Comparison of ENCODE assay signal across 22 mouse cellular contexts in genomic region chr15:100301556-100301955, GRCm38 (mm10). TPM values are rescaled to one million over a fixed set of nuclear protein-coding genes. Genes with fewer than 3 reads are reported as not detected.
DNase-seq lines count a peak whose midpoint lies in the region; ATAC-seq and TF ChIP-seq lines count a peak whose summit lies in the region.
"Had no signal": no experiment of that assay in that cellular context is flagged by ENCODE, and none has a peak within 500 bp of the region (broad histone marks: within the 10 kb centered on the region; RNA-seq: fewer than 3 reads in every experiment).

No protein-coding gene starts in this region.

- no peak overlapping the region for H3K9ac ChIP-seq in CH12.LX (ENCODE audit: insufficient read depth, low read depth)
- no peak overlapping the region for H3K9ac ChIP-seq in heart, embryonic 12.5 days
- H3K9ac ChIP-seq: heart, embryonic 15.5 days; intestine, embryonic 15.5 days; limb, embryonic 15.5 days; liver, postnatal 0 days; midbrain, embryonic 13.5 days had no signal

- TF ChIP-seq RAD21 in CH12.LX (IDR thresholded peaks at IDR 0.05; ENCODE audit: low read depth, low read length): no peak

- H3K4me2 ChIP-seq in CH12.LX (ENCODE audit: insufficient read depth, low read depth, poor library complexity, severe bottlenecking): no peak overlapping the region
- H3K4me2 ChIP-seq in heart, embryonic 12.5 days: no peak overlapping the region
- H3K4me2 ChIP-seq: heart, embryonic 15.5 days; intestine, embryonic 15.5 days; limb, embryonic 15.5 days; midbrain, embryonic 13.5 days had no signal

- TF ChIP-seq EP300 in CH12.LX (IDR thresholded peaks at IDR 0.05; ENCODE audit: low read length): no peak

- peak overlapping the region; percentile 10 for H3K4me3 ChIP-seq in cerebellum, adult 2 months (replicated peaks; ENCODE audit: insufficient read depth, low read depth, low read length)
- peak overlapping the region in 1 of 3 experiments; percentile 35 for H3K4me3 ChIP-seq in CH12.LX (replicated peaks in 1 of 3; ENCODE audit: low read depth in 2 of 3, low read length in 2 of 3, poor library complexity in 1 of 3)
- H3K4me3 ChIP-seq in brown adipose tissue, adult 24 weeks (ENCODE audit: insufficient read depth, low read depth, low read length): peak overlapping the region; percentile 54
- H3K4me3 ChIP-seq in heart, embryonic 12.5 days: no peak overlapping the region
- H3K4me3 ChIP-seq: heart, embryonic 15.5 days; intestine, embryonic 15.5 days; layer of hippocampus, adult 2 months; limb, embryonic 15.5 days; midbrain, embryonic 13.5 days had no signal

- dilution Hi-C loops in CH12.LX (cut with MboI; ENCODE audit: extremely low pct_ligation_motif_present, extremely low pct_unique_long_range_greater_than_20kb, low sequenced_read_pairs): no loop called here

- no peak for TF ChIP-seq CTCF in cerebellum, adult 2 months (IDR thresholded peaks at IDR 0.05; ENCODE audit: borderline replicate concordance, insufficient read depth, low read depth, low read length)
- no peak for TF ChIP-seq CTCF in CH12.LX (conservative IDR thresholded peaks at IDR 0.05 in 1 of 2, IDR thresholded peaks at IDR 0.05 in 1 of 2; ENCODE audit: low read depth in 2 of 2, low read length in 2 of 2)

- no peak for TF ChIP-seq POLR2A in cerebellum, adult 2 months (IDR thresholded peaks at IDR 0.05; ENCODE audit: borderline replicate concordance, insufficient read depth, low read length)
- no peak for TF ChIP-seq POLR2A in CH12.LX (IDR thresholded peaks at IDR 0.05; ENCODE audit: low read depth, low read length)

- ATAC-seq in heart, embryonic 12.5 days (ENCODE audit: insufficient number of reproducible peaks, low FRiP score): no peak
- ATAC-seq: forebrain, embryonic 14.5 days; intestine, embryonic 15.5 days; liver, postnatal 0 days; midbrain, embryonic 13.5 days had no signal

- no peaks in the 10 kb centered on the region for H3K79me2 ChIP-seq in CH12.LX (replicated peaks; ENCODE audit: control insufficient read depth, extremely low read depth, insufficient read depth, poor library complexity, severe bottlenecking)

- no peaks in the 10 kb centered on the region for H3K36me3 ChIP-seq in CH12.LX (replicated peaks in 1 of 2; ENCODE audit: control insufficient read depth in 1 of 2, insufficient read depth in 1 of 2, low read length in 1 of 2)
- no peaks in the 10 kb centered on the region for H3K36me3 ChIP-seq in heart, embryonic 12.5 days
- H3K36me3 ChIP-seq: heart, embryonic 15.5 days; intestine, embryonic 15.5 days; limb, embryonic 15.5 days; midbrain, embryonic 13.5 days had no signal

- no peak for DNase-seq in cerebellum, adult 2 months
- DNase-seq in cerebellum, postnatal 25 days: no peak
- DNase-seq in left cerebral cortex, postnatal 36 days (ENCODE audit: low spot score in 2 of 2): peak; percentile 18 to 33
- no peak for DNase-seq in left cerebral cortex, adult 11 months (ENCODE audit: low spot score)
- peak; percentile 31 for DNase-seq in CH12.LX (ENCODE audit: extremely low read depth)
- no peak for DNase-seq in urinary bladder, adult 18-20 months (ENCODE audit: low spot score in 2 of 2)
- DNase-seq: B cell, adult 2 months; cerebellum, adult 9-10 months; liver, postnatal 0 days had no signal

- H3K27me3 ChIP-seq in cerebellum, adult 2 months (ENCODE audit: control insufficient read depth, insufficient read depth, low read length): no peaks in the 10 kb centered on the region
- H3K27me3 ChIP-seq in CH12.LX (replicated peaks): no peaks in the 10 kb centered on the region
- H3K27me3 ChIP-seq in heart, embryonic 12.5 days (replicated peaks): peaks cover 25% of the 10 kb centered on the region; the same call in 1 of the 2 replicates
- H3K27me3 ChIP-seq: intestine, embryonic 15.5 days; limb, embryonic 15.5 days; midbrain, embryonic 13.5 days had no signal

- WGBS in cerebellum, adult 2 months: 66% methylated on average over 15 of the region's 15 CpGs
- 76% methylated on average over 15 of the region's 15 CpGs for WGBS in heart, embryonic 12.5 days

- intact Hi-C loops in left cerebral cortex, postnatal 36 days (cut with DNase I): no loop called here

- H3K27ac ChIP-seq in cerebellum, adult 2 months (ENCODE audit: insufficient read depth, low read length): no peak overlapping the region
- H3K27ac ChIP-seq in CH12.LX (ENCODE audit: insufficient read depth, low read depth): no peak overlapping the region
- peak overlapping the region; percentile 71; the same call in 1 of the 2 replicates for H3K27ac ChIP-seq in brown adipose tissue, adult 24 weeks (replicated peaks; ENCODE audit: low read depth, low read length)
- H3K27ac ChIP-seq in heart, embryonic 12.5 days (ENCODE audit: poor library complexity, severe bottlenecking): no peak overlapping the region
- H3K27ac ChIP-seq: heart, embryonic 15.5 days; intestine, embryonic 15.5 days; layer of hippocampus, adult 2 months; limb, embryonic 15.5 days; midbrain, embryonic 13.5 days had no signal

- H3K4me1 ChIP-seq in cerebellum, adult 2 months (ENCODE audit: control insufficient read depth, insufficient read depth, low read length): no peaks in the 10 kb centered on the region; the same call in none of the 2 replicates
- H3K4me1 ChIP-seq in CH12.LX (ENCODE audit: control insufficient read depth in 1 of 2, insufficient read depth in 2 of 2): peaks cover 11 to 44% of the 10 kb centered on the region in 2 experiments
- peaks cover 4% of the 10 kb centered on the region; the same call in 1 of the 2 replicates for H3K4me1 ChIP-seq in brown adipose tissue, adult 24 weeks (ENCODE audit: control insufficient read depth, insufficient read depth, insufficient read length, low read length)
- 0 out of 2 replicates have a peak, but pooled peaks cover 5% of the 10 kb centered on the region for H3K4me1 ChIP-seq in heart, embryonic 12.5 days (replicated peaks)

- in situ Hi-C loops in CH12.LX (cut with MboI; ENCODE audit: low pct_ligation_motif_present, low pct_unique_long_range_greater_than_20kb, low sequenced_read_pairs): no loop called here

- H3K9me3 ChIP-seq in CH12.LX (replicated peaks; ENCODE audit: low read length): peaks cover 7% of the 10 kb centered on the region
- H3K9me3 ChIP-seq in heart, embryonic 12.5 days (replicated peaks): peaks cover 5% of the 10 kb centered on the region; the same call in 1 of the 2 replicates
- H3K9me3 ChIP-seq: heart, embryonic 15.5 days; intestine, embryonic 15.5 days; limb, embryonic 15.5 days; midbrain, embryonic 13.5 days had no signal

TF ChIP-seq in CH12.LX, 34 proteins besides CTCF, POLR2A, EP300 and RAD21:
- TF ChIP-seq USF1 (IDR thresholded peaks at IDR 0.05; ENCODE audit: low read depth, low read length) (no peak), NELFE (IDR thresholded peaks at IDR 0.05; ENCODE audit: low read depth, low read length) (no peak), POLR2AphosphoS2 (IDR thresholded peaks at IDR 0.05; ENCODE audit: low read depth, low read length) (no peak), MXI1 (IDR thresholded peaks at IDR 0.05; ENCODE audit: low read depth, low read length) (no peak), IRF4 (IDR thresholded peaks at IDR 0.05; ENCODE audit: low read depth, low read length) (no peak), RCOR1 (conservative IDR thresholded peaks at IDR 0.05; ENCODE audit: low read depth, low read length) (no peak), NRF1 (IDR thresholded peaks at IDR 0.05; ENCODE audit: low read depth, low read length) (no peak), CHD2 (IDR thresholded peaks at IDR 0.05; ENCODE audit: low read length) (no peak)

RNA-seq across cellular contexts. Expression of gene Mettl7a1, which starts 2.4 kb away (rescaled TPM):
- polyA plus RNA-seq in cerebellum, adult 2 months (2012; rRNA removed): 50.3 and 50.5 TPM in 2 replicates
- 10 to 100 TPM; 29.3 to 32.3 TPM for total RNA-seq in left cerebral cortex, postnatal 36 days (2021)
- total RNA-seq in CH12.LX (2012; rRNA removed) (5.8 and 6.5 TPM in 2 replicates), CH12.LX (2014; rRNA removed) (17.2 and 17.9 TPM in 2 replicates)
- 14.2 and 14.9 TPM in 2 replicates for polyA plus RNA-seq in CH12.LX (2012; ENCODE audit: insufficient read length, low read depth)
- polyA plus RNA-seq in brown adipose tissue, adult 24 weeks (2012; ENCODE audit: insufficient read depth, insufficient read length, missing spikeins): 231 and 236 TPM in 2 replicates
- 3.1 and 3.8 TPM in 2 replicates for polyA plus RNA-seq in heart, embryonic 12.5 days (2016; fragmentation: Nextera tagmentation; extraction: Ambion mirVana)

RNA-seq across cellular contexts. Expression of gene Tmprss12, which starts 20.9 kb away (rescaled TPM):
- polyA plus RNA-seq in cerebellum, adult 2 months (2012; rRNA removed): not detected in 2 replicates
- total RNA-seq in left cerebral cortex, postnatal 36 days (2021): not detected
- total RNA-seq in CH12.LX (2012; rRNA removed): not detected in 2 replicates
- total RNA-seq in CH12.LX (2014; rRNA removed): not detected in 2 replicates
- polyA plus RNA-seq in CH12.LX (2012; ENCODE audit: insufficient read length, low read depth): not detected in 2 replicates
- not detected in 2 replicates for polyA plus RNA-seq in brown adipose tissue, adult 24 weeks (2012; ENCODE audit: insufficient read depth, insufficient read length, missing spikeins)
- not detected in 2 replicates for polyA plus RNA-seq in heart, embryonic 12.5 days (2016; fragmentation: Nextera tagmentation; extraction: Ambion mirVana)
- total RNA-seq: gastrocnemius, adult 18-20 months; granulocyte monocyte progenitor cell, adult 5-6 weeks; layer of hippocampus, adult 2 months; left cerebral cortex, adult 8-10 months had no signal
- polyA plus RNA-seq: forebrain, embryonic 14.5 days; heart, embryonic 15.5 days; hindbrain, embryonic 11.5 days; intestine, embryonic 15.5 days; limb, embryonic 15.5 days; liver, postnatal 0 days; midbrain, embryonic 13.5 days; spleen, adult 2 months had no signal

RNA-seq across cellular contexts. Expression of gene Mettl7a3, which starts 33.2 kb away (rescaled TPM):
- 0.13 and 0.15 TPM in 2 replicates for polyA plus RNA-seq in cerebellum, adult 2 months (2012; rRNA removed)
- under 1 TPM in 1 of 2 experiments, not detected in 1; 0.27 TPM for total RNA-seq in left cerebral cortex, postnatal 36 days (2021)
- total RNA-seq in CH12.LX (2012; rRNA removed) (0.17 TPM in 1 of 2 replicates, not detected in the other), CH12.LX (2014; rRNA removed) (not detected in 2 replicates)
- polyA plus RNA-seq in CH12.LX (2012; ENCODE audit: insufficient read length, low read depth): 0.33 and 0.70 TPM in 2 replicates
- not detected in 2 replicates for polyA plus RNA-seq in brown adipose tissue, adult 24 weeks (2012; ENCODE audit: insufficient read depth, insufficient read length, missing spikeins)
- polyA plus RNA-seq in heart, embryonic 12.5 days (2016; fragmentation: Nextera tagmentation; extraction: Ambion mirVana): not detected in 2 replicates
- total RNA-seq: granulocyte monocyte progenitor cell, adult 5-6 weeks had no signal
- polyA plus RNA-seq: forebrain, embryonic 14.5 days; heart, embryonic 15.5 days; liver, postnatal 0 days; midbrain, embryonic 13.5 days had no signal

RNA-seq across cellular contexts. Expression of gene Methig1, which starts 51.4 kb away (rescaled TPM):
- not detected in 2 replicates for polyA plus RNA-seq in cerebellum, adult 2 months (2012; rRNA removed)
- not detected for total RNA-seq in left cerebral cortex, postnatal 36 days (2021)
- total RNA-seq in CH12.LX (2012; rRNA removed) (not detected in 2 replicates), CH12.LX (2014; rRNA removed) (not detected in 2 replicates)
- not detected in 2 replicates for polyA plus RNA-seq in CH12.LX (2012; ENCODE audit: insufficient read length, low read depth)
- not detected in 2 replicates for polyA plus RNA-seq in brown adipose tissue, adult 24 weeks (2012; ENCODE audit: insufficient read depth, insufficient read length, missing spikeins)
- not detected in 2 replicates for polyA plus RNA-seq in heart, embryonic 12.5 days (2016; fragmentation: Nextera tagmentation; extraction: Ambion mirVana)
- total RNA-seq: gastrocnemius, adult 18-20 months; granulocyte monocyte progenitor cell, adult 5-6 weeks; layer of hippocampus, adult 2 months had no signal
- polyA plus RNA-seq: forebrain, embryonic 14.5 days; heart, embryonic 15.5 days; limb, embryonic 15.5 days; midbrain, embryonic 13.5 days; spleen, adult 2 months had no signal

RNA-seq across cellular contexts. Expression of gene Mettl7a2, which starts 51.4 kb away (rescaled TPM):
- polyA plus RNA-seq in cerebellum, adult 2 months (2012; rRNA removed): not detected in 2 replicates
- under 1 TPM; 0.45 to 0.64 TPM for total RNA-seq in left cerebral cortex, postnatal 36 days (2021)
- total RNA-seq in CH12.LX (2012; rRNA removed) (not detected in 2 replicates), CH12.LX (2014; rRNA removed) (not detected in 2 replicates)
- polyA plus RNA-seq in CH12.LX (2012; ENCODE audit: insufficient read length, low read depth): not detected in 2 replicates
- polyA plus RNA-seq in brown adipose tissue, adult 24 weeks (2012; ENCODE audit: insufficient read depth, insufficient read length, missing spikeins): not detected in 2 replicates
- polyA plus RNA-seq in heart, embryonic 12.5 days (2016; fragmentation: Nextera tagmentation; extraction: Ambion mirVana): not detected in 2 replicates
- total RNA-seq: granulocyte monocyte progenitor cell, adult 5-6 weeks had no signal
- polyA plus RNA-seq: forebrain, embryonic 14.5 days; heart, embryonic 15.5 days; hindbrain, embryonic 11.5 days; intestine, embryonic 15.5 days; limb, embryonic 15.5 days; liver, postnatal 0 days; midbrain, embryonic 13.5 days; spleen, adult 2 months had no signal

Comparison
In these comparisons a context has a peak if more than half of its experiments do, and no peak if none do; other contexts are left out.
1. DNase-seq: peak in left cerebral cortex, postnatal 36 days (2 of 2) and CH12.LX (single experiment); none in cerebellum, adult 2 months (0 of 2), cerebellum, postnatal 25 days (0 of 2), left cerebral cortex, adult 11 months (single experiment) and urinary bladder, adult 18-20 months (0 of 2).